Mouse (Mus musculus): ENCODE measurements around the gene Gclm.
"Not testable (repeated sequence)": the region's sequence is repeated elsewhere in the genome, so short reads cannot be mapped to it uniquely, and the experiment has no call there.

Gene Gclm

DNA sequence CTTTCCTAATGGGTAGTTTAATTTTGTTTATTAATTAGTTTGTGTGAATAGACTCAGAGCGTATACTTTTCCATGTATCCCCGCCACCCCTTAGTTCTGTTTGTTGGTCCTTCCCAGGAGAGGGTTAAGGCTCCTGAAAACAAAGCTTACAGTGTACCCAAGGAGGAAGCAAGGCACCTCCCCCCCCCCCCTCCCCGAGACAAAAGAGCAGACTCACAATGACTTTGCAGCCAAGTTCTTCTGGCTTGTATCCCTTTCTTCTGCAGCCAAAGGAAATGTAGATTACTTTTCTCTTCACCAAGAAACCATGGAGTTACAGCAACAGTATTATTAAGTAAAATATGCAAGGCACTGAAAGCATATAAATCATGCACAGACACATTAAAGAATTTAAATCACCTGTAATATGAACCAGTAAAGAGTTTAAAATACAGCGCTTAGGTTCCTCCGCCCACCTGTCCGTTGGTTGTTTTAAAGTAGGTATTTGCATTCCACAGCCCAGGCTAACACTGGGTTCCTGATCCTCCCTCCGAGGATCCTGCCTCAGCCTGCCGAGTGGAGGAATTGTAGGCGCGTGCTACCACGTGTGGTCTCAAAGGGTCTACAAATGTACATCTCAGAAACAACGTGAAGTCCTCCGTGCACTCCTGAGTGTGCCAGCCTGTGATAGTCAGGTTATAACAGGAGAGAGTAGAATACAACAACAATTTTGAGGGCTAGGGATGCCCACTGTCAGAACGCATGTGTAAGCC lies 1.8 kb upstream of the Gclm start:
- DNase-seq: no peak

DNA sequence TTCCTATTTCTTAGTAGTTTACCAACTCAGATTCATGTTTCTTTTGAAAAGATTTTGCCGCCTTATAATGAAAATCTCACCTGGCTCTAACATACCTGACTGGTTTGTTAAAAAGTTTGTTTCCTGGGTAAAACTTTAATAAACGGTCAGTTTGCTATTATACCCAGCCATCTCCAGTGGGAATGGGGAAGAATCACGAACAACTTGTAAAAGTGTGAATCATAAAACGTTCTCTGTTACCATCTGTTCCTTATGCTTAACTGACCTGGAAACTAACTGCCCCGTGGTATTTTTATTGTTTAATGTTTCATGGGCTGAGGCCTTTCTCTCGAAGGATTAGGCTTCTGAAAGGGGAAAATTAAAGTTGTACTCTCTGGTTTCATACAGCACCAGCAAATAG lies 598 bp upstream of the Gclm start:
- DNase-seq: peak in 1 of 2 experiments; percentile 38

DNA sequence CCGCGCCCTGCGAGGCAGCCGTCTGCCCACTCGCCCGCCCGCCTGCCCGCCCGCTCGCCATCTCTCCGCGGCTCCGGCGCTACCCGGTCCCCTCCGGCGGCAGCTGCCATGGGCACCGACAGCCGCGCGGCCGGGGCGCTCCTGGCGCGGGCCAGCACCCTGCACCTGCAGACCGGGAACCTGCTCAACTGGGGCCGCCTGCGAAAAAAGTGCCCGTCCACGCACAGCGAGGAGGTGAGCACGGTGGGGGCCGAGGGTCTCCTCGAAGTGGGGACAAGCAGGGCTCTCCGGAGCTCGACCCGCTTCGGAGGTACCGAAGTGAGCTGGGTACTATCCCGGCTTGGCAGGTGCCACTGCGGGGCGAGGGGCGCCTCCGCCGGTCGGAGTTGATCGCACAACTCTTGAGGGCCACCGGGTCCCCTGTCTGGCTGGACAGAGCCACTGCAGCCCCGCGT lies 548 bp downstream of the Gclm start:
- peak; percentile 38 to 54 for DNase-seq

DNA sequence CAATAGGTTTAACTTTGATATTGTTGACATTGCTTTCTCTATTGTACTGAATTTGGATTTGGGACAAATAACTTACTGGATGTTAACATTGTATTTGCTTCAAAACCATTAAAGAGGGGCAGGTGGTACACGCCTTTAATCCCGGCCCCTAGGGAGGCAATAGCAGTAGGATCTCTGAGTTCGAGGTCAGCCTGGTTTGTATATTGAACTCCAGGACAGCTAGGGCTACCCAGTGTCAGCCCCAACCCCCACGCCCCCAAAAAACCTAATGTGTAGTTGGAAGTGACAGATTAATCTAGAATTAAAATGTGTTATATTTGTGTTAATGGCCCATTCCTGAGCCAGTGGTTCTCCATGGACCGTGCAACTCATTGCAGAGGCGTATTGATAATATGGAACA lies 1.0 kb downstream of the Gclm start:
- DNase-seq: no peak

DNA sequence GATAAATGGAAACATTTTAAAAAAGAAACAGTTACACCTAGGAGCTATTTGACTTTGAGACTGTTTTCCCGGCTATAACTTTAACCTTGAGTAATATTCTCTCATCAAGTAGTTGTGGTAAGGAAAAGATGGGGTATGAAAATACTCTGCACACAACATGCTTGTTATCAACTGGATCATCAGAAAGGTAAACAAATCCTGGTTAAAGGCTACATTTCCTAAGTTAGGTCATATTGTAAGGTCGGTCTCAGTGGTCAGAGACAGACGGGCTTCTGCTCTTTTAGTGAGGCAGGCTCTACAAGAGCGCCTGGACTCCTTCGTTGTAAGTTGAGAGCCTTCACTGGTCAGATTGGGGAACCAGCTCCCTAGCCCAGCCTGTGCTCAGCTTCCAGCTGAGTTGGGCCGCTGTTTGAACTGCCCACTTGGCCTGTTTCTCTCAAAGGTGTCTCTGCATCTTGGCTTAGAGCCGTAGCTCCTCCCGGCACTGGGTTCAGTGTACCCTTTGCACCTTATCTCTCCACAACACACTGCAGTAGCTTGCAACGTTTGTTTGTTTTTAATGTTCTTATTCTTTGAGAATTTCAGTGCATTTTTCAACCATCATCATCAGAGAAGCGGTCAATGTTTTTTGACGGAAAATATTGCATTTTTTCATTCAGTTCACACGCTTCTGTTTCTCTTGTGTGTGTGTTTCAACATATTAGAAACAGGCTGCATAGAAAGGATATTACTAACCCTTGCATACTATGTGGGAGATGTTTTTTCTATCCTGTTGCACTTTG lies 1.8 kb downstream of the Gclm start:
- DNase-seq: peak; percentile 45 to 63

DNA sequence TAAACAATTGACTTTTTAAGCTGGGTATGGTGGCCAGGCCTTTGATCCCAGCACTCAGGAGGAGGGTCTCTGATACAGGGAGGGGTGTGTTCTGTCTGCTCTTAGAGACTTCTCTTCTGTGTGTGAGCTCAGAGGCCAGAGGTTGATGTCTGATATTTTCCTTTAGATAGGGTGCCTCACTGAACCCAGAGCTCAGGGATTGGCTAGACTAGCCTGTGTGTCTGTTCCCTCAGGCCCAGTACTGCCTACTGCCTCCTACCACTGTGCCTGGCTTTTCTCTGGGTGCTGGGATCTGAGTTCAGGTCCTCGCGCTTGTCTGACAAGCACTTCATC lies 2.4 kb downstream of the Gclm start:
- DNase-seq: no peak

DNA sequence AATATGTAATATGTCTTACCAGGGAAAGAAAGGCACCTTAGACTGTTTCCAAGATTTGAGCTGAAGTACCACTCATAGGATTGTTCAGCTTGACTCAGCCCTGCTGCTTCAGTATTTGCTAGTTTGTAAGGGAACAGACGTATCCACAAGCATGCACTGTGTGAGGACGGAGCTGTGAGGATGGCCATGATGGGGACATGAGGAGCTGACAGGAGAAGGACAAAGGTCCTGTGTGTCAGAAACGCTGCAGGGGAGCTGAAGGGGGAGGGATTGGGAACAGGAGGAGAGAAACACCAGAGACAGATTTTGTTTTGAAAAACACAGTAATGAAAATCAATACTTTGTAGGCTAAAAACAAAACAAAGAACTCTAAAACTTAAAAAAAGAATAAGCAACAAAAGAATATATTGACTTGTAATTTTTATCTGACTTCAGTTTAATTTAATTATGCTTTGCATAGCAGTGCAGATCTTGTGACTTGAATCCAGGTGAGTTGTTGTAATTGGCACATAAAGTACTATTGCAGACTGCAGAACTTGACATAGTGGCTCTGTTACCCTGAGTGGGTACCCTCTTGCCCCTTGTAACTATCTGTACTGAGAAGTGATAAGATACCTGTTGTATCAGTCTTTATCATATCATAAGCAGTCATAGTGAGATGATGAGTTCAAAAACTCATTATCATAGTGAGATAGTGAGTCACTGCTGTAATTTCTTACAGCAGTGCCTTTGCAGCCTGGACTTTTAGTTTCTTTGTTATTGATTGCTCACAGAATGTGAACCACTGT lies 7.3 kb downstream of the Gclm start:
- DNase-seq: no peak

DNA sequence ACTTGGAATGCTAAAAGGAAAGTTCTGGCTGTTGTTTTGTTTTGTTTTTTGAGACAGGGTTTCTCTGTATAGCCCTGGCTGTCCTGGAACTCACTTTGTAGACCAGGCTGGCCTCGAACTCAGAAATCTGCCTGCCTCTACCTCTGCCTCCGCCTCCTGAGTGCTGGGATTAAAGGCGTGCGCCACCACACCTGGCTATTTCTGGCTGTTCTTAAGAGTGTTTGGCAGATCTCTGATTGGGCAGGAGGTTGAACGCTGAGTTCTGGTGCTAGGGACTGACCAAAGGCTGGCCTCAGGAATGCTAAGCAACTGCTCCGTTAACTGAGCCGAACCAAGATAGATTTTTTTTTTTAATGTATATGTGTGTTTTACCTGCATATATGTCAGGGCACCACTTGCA lies 8.7 kb downstream of the Gclm start:
- DNase-seq: not testable (repeated sequence)

DNA sequence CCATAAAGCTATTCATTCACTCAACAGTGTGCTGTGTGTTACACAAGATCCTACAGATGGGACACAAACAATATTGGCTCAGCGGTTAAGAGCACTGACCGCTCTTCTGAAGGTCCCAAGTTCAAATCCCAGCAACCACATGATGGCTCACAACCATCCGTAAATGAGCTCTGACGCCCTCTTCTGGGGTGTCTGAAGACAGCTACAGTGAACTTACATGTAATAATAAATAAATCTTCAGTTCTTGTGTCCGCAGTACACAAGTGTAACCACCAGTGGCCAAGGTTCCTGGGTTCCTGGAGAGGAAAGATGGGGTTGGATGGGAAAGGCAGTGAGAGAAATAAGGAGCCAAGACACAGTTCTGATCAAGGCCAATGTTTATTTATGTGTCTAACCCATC lies 24.6 kb downstream of the Gclm start:
- DNase-seq: no peak

DNA sequence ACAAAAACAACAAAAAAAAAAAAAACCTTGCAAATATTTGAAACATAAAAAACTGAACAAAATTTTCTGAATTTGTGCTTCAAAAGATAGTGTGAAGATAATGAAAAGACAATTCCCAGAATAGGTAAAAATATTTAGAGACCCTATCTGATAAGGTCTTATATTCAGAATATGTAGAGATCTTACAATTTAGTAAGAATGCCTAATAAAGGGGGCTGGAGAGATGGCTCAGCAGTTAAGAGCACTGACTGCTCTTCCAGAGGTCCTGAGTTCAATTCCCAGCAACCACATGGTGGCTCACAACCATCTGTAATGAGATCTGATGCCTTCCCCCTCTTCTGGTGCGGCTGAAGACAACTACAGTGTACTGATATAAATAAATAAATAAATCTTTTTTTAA lies 27.2 kb downstream of the Gclm start:
- not testable (repeated sequence) for DNase-seq

DNA sequence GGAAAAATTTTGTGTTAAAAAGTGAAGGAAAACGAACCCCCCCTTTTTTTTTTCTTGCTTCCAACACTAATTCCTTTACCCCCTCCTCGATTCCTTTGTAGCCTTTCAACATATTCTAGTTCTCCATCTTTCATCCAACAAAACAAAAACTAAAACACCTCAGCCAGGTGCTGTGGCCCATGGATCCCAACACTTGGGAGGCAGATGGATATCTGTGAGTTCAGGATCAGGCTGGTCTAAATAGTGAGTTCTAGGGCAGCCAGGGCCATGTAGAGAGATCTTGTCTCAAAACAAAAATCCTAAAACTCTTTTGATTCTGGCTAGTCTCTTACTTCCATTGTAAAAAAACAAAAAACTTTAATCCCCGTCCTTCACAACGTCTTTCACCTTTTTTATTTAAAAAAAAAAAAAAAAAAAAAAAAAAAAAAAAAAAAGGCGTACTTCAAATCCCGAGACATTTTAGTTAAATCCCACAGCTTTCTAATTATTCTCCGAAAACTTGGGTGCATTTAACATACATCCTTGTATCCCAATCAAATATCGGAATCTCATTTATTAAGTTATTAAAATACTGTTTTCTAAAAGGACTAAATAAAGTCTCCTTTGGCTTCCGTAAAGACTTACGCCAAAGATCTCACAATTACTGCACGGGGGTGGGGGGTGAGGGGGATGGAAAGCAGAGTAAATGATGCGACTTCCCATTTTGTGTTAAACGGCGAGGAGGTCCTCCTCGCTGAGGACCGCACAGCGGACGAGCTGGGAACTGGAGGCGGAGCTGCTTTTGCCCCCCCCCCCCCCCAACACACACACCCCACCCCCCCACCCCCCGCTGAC lies 28.3 kb downstream of the Gclm start:
- DNase-seq: no peak

DNA sequence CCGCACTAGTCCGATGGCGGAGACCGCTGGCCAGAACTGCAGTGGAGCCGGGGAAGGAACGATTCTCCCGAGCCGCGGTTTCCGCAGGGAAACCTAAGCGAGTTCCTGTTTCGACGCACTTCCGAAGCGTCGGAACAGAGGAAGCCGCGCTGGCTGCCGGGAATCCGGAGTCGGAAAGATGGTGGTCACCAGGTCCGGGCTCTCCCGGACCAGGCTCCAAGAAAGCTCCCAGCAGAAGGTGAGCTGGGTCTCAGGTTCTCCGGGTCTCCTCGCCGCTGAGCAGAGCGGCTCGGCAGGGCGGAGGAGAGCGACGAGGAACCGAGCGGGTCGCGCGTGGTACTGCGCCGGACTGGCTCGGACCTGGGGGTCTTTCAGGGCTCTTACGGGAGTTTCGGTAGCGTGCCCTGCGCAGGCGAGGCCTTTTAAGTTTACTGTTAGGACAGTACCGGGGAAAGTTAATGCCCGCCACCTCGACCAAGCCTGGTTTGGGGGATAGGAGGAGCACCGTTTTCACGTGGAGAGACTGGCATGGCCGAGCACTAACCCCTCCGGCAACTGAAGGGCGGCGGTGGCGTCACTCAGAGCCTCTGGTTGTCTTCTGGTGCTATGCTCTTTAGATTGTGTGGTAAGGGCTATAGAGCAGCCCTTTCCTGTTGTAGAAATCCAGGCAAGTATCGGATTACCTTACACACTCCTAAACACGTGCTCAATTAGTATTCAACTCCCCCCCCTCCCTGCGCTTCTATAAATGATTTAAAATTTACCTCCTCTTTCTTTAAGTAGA lies 29.1 kb downstream of the Gclm start, which contains the start of gene Dnttip2:
Gene Dnttip2 (plus strand): TSS at position 148 of the 784 bp plus-strand sequence.
- peak; percentile 93 for DNase-seq

DNA sequence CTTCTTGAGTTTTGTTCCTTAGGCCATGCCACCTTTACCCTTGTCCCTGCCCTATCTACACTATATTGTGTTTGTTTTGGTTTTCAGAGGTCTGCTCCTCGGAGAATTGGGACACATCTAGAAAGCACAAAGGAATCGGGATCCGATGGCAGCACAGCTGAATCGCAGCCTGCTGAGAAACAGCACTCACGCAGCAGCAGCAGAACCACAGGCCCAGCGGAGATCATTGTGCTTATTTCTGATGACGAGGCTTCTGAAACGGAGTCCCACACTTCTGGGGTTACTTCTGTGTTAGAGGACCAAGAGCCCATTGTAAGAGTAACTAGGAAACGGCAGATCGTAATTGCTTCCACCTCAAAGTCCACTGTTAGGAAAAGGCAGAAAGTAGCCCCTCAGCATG lies 29.8 kb downstream of the Gclm start:
- no peak for DNase-seq

DNA sequence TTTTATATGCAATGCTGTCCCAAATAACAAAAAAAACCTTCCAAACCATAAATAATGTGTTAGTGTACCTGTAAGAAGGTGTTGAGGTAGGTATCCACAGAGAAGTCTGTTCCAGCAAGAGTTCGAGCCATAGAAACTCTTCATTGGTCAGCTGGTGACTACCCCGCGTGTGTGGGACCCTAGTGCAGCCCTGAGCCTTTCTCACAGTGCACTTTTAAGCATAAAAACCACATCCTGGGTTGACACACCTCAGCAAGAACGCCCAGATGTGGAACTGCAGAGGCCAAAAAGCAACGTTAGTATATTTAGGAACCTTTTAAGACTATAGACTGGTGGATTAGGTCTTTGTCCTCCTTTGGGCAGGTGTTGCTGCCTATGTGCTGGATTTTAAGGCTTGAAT lies 41.8 kb downstream of the Gclm start:
- no peak for DNase-seq

DNA sequence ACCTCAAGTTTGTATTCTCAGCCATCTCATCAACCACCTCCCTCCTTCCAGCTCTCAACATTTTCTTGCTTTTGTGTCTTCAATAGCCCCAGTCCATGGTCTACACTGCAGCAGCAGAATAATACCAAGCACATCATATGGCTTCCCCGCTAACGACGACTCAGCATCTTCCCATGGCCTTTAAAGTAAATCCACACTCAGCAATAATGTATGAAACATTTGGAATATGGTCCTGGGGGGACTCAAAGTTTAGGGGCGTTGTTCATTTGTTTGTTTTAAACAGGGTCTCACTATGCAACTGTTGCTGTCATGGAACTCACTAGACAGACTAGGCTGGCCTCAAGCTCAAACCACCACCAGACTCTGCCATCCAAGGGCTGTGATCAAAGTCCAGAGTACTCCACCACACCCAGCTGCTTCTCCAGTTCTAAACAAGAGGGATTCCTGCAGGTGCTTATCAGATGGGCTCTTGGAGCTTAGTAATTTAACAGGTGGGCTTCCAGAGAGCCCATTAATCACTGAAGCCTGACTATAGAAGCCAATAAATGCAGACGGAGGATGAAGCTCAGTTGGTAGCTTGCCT lies 43.3 kb downstream of the Gclm start:
- no peak for DNase-seq

DNA sequence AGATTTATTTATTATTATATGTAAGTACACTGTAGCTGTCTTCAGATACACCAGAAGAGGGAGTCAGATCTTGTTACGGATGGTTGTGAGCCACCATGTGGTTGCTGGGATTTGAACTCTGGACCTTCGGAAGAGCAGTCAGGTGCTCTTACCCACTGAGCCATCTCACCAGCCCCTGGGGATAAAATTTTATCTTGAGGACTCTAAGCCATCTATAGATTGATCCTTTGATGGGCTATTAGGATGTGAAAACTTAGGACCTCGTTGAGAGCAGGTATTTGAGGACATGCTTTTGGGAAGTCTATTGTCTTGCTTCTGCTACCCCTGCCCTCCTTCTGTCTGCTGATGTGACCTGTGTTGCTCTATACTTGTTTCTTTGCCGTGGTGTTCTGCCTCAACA lies 44.0 kb downstream of the Gclm start:
- DNase-seq: not testable (repeated sequence)

DNA sequence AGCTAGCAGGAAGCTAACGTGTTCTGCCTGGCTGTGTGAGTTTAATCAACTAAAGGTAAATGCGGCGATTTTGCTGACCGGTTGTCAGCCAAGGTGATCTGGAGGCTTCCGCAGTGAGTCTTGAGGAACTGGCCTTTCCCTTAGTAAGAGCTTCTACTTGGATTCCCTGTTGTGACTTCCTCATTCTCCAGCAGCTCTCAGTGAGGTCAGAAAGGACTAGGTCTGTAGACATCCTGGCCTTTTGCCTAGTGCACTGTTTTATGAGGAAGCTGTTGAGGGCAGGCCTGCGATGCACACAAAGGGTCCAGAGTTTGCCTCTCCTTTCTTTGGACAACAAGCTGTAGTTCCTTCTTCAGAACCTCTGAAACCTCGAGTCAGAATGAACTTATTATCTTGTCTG lies 45.3 kb downstream of the Gclm start:
- peak in 1 of 2 experiments; percentile 28 for DNase-seq

DNA sequence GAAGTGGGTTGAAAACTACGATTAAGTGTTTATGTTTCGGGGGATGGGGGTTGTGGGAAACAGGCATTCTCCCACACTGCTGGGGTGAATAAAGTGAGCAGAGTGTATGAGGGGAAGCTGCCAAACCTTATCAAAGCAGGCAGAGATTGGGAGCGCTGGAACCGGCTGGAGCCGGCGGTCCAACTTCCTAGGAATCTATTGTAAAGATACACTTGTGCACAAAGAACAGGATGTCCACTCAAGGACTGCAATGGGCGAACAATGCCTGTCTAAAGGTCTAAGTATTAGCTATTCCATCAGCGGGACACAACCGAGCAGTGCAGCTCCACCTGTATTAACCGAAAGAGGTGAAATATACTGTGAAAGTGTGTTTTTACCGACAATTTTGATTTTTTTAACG lies 46.5 kb downstream of the Gclm start:
- no peak for DNase-seq

DNA sequence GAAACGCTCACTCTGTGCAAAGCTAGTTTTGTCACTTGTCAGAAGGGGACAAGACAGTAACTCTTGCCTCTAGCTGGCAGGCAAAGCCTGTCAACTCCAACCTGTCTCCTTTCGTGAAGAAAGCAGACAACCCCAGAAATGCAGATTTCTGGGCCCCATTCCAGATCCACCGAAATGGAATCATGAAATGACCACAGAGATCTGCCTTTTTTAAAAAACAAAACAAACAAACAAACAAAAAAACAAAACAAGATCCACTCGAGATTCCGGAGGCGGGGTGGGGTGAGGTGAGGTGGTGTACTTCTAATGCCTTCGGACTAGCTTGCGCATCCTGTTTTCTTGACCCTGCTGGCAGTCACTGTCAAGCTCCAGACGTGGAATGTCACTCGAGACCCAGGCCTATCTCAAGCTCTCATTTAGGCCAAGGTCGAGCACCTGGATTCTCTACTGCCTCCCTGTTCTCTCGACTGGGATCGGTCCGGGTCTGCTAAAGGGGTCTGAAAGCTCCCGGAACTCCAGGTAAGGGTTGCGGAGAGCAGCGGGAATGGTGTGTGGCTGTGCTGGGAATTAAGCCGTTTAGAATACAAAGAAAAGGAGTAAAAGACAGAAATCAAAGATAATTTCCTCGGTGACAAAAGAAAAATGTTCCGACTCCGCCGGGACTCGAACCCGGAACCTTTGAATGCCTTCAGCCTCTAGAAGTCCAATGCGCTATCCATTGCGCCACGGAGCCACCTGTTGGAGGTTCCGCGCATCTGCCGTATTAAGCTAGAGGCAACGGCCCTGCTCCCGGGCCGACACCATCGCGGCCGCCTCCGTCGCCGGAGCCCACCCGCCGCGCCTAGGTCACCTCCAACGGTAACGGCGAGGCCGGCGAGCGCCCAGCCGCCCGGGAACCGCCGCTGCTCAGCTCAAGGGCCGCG lies 47.2 kb downstream of the Gclm start:
- peak; percentile 91 to 96 for DNase-seq

Measured in kidney, adult 8-10 months (tissue).